Mouse (Mus musculus): ENCODE measurements around the gene Enpep.

DNA sequence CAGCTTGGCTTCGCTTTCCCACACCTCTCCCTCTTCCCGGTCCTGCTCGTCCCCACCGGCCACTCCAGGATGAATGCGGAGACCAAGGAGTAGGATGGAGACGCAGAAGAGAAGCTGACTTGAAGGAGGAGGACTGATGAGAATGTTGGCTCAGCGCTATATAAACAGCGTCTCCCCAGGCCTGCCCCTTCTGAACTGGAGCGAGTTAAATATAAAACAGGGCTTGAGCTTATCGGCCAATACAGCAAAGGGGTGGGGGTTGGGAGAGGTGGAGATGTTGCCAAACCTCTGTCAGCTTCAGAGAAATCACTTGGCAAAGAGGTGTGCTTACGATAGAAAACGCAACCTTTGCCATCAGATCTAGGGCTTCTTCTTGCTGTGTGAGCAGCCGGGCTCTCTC, at the start of gene Enpep:
- TF ChIP-seq CTCF (IDR thresholded peaks at IDR 0.05; ENCODE audit: control insufficient read depth, insufficient read depth, insufficient replicate concordance, low read depth, low read length), result no peak
- TF ChIP-seq POLR2A (IDR thresholded peaks at IDR 0.05; ENCODE audit: control insufficient read depth, low read depth, low read length), result no peak
